Mouse (Mus musculus): ENCODE results near the gene Pappa. TPM values are rescaled to one million over a fixed set of nuclear protein-coding genes. Genes with fewer than 3 reads are reported as not detected.

The Pappa gene
- polyA plus RNA-seq, 1 experiment, result 0.08 TPM

GRCm38 (mm10) chr4:65136541-65136940 is 12.6 kb downstream of the Pappa start:
- H3K4me3 ChIP-seq (ENCODE audit: insufficient read depth, low read depth, low read length), result no peak overlapping the region
- H3K27ac ChIP-seq (replicated peaks; ENCODE audit: low read depth, low read length), result no peak overlapping the region

GRCm38 (mm10) chr4:65146936-65147335 is 23.0 kb downstream of the Pappa start:
- Histone ChIP-seq H3K27ac (replicated peaks; ENCODE audit: low read depth, low read length) (no peak overlapping the region), H3K4me3 (ENCODE audit: insufficient read depth, low read depth, low read length) (no peak overlapping the region), H3K4me1 (ENCODE audit: control insufficient read depth, insufficient read depth, insufficient read length, low read length) (no peaks in the 10 kb centered on the region)

More at GRCm38 (mm10) chr4:65136541-65136940, 12.6 kb downstream of the Pappa start:
- no peaks in the 10 kb centered on the region; the same call in 1 of the 2 replicates for H3K4me1 ChIP-seq (ENCODE audit: control insufficient read depth, insufficient read depth, insufficient read length, low read length)

- Histone ChIP-seq H3K4me3 (ENCODE audit: insufficient read depth, low read depth, low read length) (no peak overlapping the region), H3K4me1 (ENCODE audit: control insufficient read depth, insufficient read depth, insufficient read length, low read length) (no peaks in the 10 kb centered on the region), H3K27ac (replicated peaks; ENCODE audit: low read depth, low read length) (no peak overlapping the region)
Measured at GRCm38 (mm10) chr4:65153601-65154000, 29.6 kb downstream of the Pappa start.

- Histone ChIP-seq H3K4me1 (ENCODE audit: control insufficient read depth, insufficient read depth, insufficient read length, low read length) (no peaks in the 10 kb centered on the region), H3K27ac (replicated peaks; ENCODE audit: low read depth, low read length) (no peak overlapping the region), H3K4me3 (ENCODE audit: insufficient read depth, low read depth, low read length) (no peak overlapping the region)
Measured at GRCm38 (mm10) chr4:65156231-65156630, 32.3 kb downstream of the Pappa start.

GRCm38 (mm10) chr4:65158651-65159050 is 34.7 kb downstream of the Pappa start:
- Histone ChIP-seq H3K4me1 (ENCODE audit: control insufficient read depth, insufficient read depth, insufficient read length, low read length) (no peaks in the 10 kb centered on the region), H3K27ac (replicated peaks; ENCODE audit: low read depth, low read length) (no peak overlapping the region), H3K4me3 (ENCODE audit: insufficient read depth, low read depth, low read length) (no peak overlapping the region)

- no peaks in the 10 kb centered on the region for H3K4me1 ChIP-seq (ENCODE audit: control insufficient read depth, insufficient read depth, insufficient read length, low read length)
- H3K4me3 ChIP-seq (ENCODE audit: insufficient read depth, low read depth, low read length), result no peak overlapping the region
- H3K27ac ChIP-seq (replicated peaks; ENCODE audit: low read depth, low read length), result no peak overlapping the region
Measured at GRCm38 (mm10) chr4:65159481-65159880, 35.5 kb downstream of the Pappa start.

GRCm38 (mm10) chr4:65163698-65164097 is 39.7 kb downstream of the Pappa start:
- Histone ChIP-seq H3K27ac (replicated peaks; ENCODE audit: low read depth, low read length) (no peak overlapping the region), H3K4me1 (ENCODE audit: control insufficient read depth, insufficient read depth, insufficient read length, low read length) (no peaks in the 10 kb centered on the region), H3K4me3 (ENCODE audit: insufficient read depth, low read depth, low read length) (no peak overlapping the region)

GRCm38 (mm10) chr4:65166288-65166835 is 42.4 kb downstream of the Pappa start:
- Histone ChIP-seq H3K27ac (replicated peaks; ENCODE audit: low read depth, low read length) (no peak overlapping the region), H3K4me3 (ENCODE audit: insufficient read depth, low read depth, low read length) (no peak overlapping the region), H3K4me1 (ENCODE audit: control insufficient read depth, insufficient read depth, insufficient read length, low read length) (no peaks in the 10 kb centered on the region)

- Histone ChIP-seq H3K4me3 (ENCODE audit: insufficient read depth, low read depth, low read length) (no peak overlapping the region), H3K27ac (replicated peaks; ENCODE audit: low read depth, low read length) (no peak overlapping the region), H3K4me1 (ENCODE audit: control insufficient read depth, insufficient read depth, insufficient read length, low read length) (no peaks in the 10 kb centered on the region)
Measured at GRCm38 (mm10) chr4:65174505-65174904, 50.5 kb downstream of the Pappa start.

GRCm38 (mm10) chr4:65178146-65178545 is 54.2 kb downstream of the Pappa start:
- no peak overlapping the region for H3K4me3 ChIP-seq (ENCODE audit: insufficient read depth, low read depth, low read length)
- no peak overlapping the region for H3K27ac ChIP-seq (replicated peaks; ENCODE audit: low read depth, low read length)

GRCm38 (mm10) chr4:65187236-65187635 is 63.3 kb downstream of the Pappa start:
- H3K27ac ChIP-seq (replicated peaks; ENCODE audit: low read depth, low read length), result no peak overlapping the region
- no peak overlapping the region for H3K4me3 ChIP-seq (ENCODE audit: insufficient read depth, low read depth, low read length)
- H3K4me1 ChIP-seq (ENCODE audit: control insufficient read depth, insufficient read depth, insufficient read length, low read length), result 0 out of 2 replicates have a peak, but pooled peaks cover 2% of the 10 kb centered on the region

More at GRCm38 (mm10) chr4:65178146-65178545, 54.2 kb downstream of the Pappa start:
- no peaks in the 10 kb centered on the region for H3K4me1 ChIP-seq (ENCODE audit: control insufficient read depth, insufficient read depth, insufficient read length, low read length)

GRCm38 (mm10) chr4:65187716-65188115 is 63.7 kb downstream of the Pappa start:
- Histone ChIP-seq H3K4me3 (ENCODE audit: insufficient read depth, low read depth, low read length) (no peak overlapping the region), H3K27ac (replicated peaks; ENCODE audit: low read depth, low read length) (no peak overlapping the region), H3K4me1 (ENCODE audit: control insufficient read depth, insufficient read depth, insufficient read length, low read length) (0 out of 2 replicates have a peak, but pooled peaks cover 2% of the 10 kb centered on the region)

GRCm38 (mm10) chr4:65188921-65189485 is 65.0 kb downstream of the Pappa start:
- no peak overlapping the region for H3K27ac ChIP-seq (replicated peaks; ENCODE audit: low read depth, low read length)
- H3K4me1 ChIP-seq (ENCODE audit: control insufficient read depth, insufficient read depth, insufficient read length, low read length), result 0 out of 2 replicates have a peak, but pooled peaks cover 2% of the 10 kb centered on the region
- H3K4me3 ChIP-seq (ENCODE audit: insufficient read depth, low read depth, low read length), result no peak overlapping the region

GRCm38 (mm10) chr4:65192810-65193209 is 68.8 kb downstream of the Pappa start:
- H3K4me3 ChIP-seq (ENCODE audit: insufficient read depth, low read depth, low read length), result no peak overlapping the region
- H3K27ac ChIP-seq (replicated peaks; ENCODE audit: low read depth, low read length), result no peak overlapping the region
- no peaks in the 10 kb centered on the region for H3K4me1 ChIP-seq (ENCODE audit: control insufficient read depth, insufficient read depth, insufficient read length, low read length)

GRCm38 (mm10) chr4:65195971-65196370 is 72.0 kb downstream of the Pappa start:
- Histone ChIP-seq H3K4me1 (ENCODE audit: control insufficient read depth, insufficient read depth, insufficient read length, low read length) (no peaks in the 10 kb centered on the region), H3K27ac (replicated peaks; ENCODE audit: low read depth, low read length) (no peak overlapping the region), H3K4me3 (ENCODE audit: insufficient read depth, low read depth, low read length) (no peak overlapping the region)

GRCm38 (mm10) chr4:65203666-65204065 is 79.7 kb downstream of the Pappa start:
- Histone ChIP-seq H3K4me3 (ENCODE audit: insufficient read depth, low read depth, low read length) (no peak overlapping the region), H3K27ac (replicated peaks; ENCODE audit: low read depth, low read length) (no peak overlapping the region), H3K4me1 (ENCODE audit: control insufficient read depth, insufficient read depth, insufficient read length, low read length) (no peaks in the 10 kb centered on the region)

Measured in brown adipose tissue, adult 24 weeks (tissue).